Mouse (Mus musculus) cerebellum, adult 11-12 months (tissue): ENCODE results near the gene Sec24d.

Experiments used
- DNase-seq: peaks from one replicate; pipeline ENCODE4 v3.0.0; 2022

Sec24d gene

GRCm38 (mm10) chr3:123411821-123412578 is 144.7 kb downstream of the Sec24d start:
- DNase-seq, result no peak

- DNase-seq, result no peak
Observed at GRCm38 (mm10) chr3:123413173-123413572, 145.9 kb downstream of the Sec24d start.
